Mouse (Mus musculus): ENCODE data around the gene Thegl.
A peak's percentile ranks its signal among the peaks of the same experiment; 100 is the strongest.

DNA sequence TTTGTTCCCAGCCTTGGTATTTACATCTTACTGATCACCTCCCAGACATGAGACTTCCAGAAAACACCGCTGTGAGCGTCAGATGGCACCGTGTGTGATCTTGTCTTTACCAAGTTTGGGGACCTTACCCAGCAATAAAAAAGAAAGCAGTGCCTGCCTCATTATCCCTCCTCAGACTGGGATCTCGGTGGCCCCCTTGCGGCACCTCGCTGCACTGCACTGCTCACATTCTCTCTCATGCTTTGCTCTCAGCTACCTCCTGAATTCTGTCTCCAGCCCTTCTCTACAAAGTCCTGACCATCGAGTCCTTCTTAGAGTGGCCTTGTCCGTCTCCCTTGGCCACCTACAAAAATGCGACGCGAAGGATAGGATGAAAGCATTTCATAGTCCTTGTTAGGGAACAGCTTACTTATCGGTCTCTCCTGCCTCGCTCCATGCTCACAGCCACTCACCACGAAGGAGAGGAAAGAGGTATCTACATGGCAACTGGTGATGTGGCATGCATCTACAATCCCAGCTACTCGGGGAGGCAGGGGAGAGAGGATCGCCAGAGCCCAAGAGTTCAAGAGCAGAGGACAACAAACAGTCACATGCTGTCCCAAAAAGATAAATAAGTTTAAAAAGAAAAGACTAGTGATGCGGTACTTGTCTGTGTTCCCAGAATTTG lies 45.7 kb downstream of the Thegl start:
- TF ChIP-seq POLR2A (IDR thresholded peaks at IDR 0.05; ENCODE audit: low read depth, low read length) (no peak), CTCF (IDR thresholded peaks at IDR 0.05; ENCODE audit: extremely low read depth, insufficient read length, insufficient replicate concordance, low read depth, low read length) (peak; percentile 91)

Measured in small intestine, adult 2 months (tissue).